Comparison of ENCODE assay signal across 11 mouse cellular contexts in genomic region chr7:79269866-79270265, GRCm38 (mm10). TPM values are rescaled to one million over a fixed set of nuclear protein-coding genes. Genes with fewer than 3 reads are reported as not detected.
DNase-seq lines count a peak whose midpoint lies in the region; ATAC-seq and TF ChIP-seq lines count a peak whose summit lies in the region.
"Had no signal": no experiment of that assay in that cellular context is flagged by ENCODE, and none has a peak within 500 bp of the region (broad histone marks: within the 10 kb centered on the region; RNA-seq: fewer than 3 reads in every experiment).

No protein-coding gene starts in this region.

- H3K4me2 ChIP-seq in liver, postnatal 0 days (ENCODE audit: low read depth, low read length): peak overlapping the region; percentile 46
- H3K4me2 ChIP-seq: midbrain, embryonic 15.5 days had no signal

- ATAC-seq in liver, postnatal 0 days: peak; percentile 21
- ATAC-seq in frontal cortex, adult (ENCODE audit: low TSS enrichment): no peak
- ATAC-seq: midbrain, embryonic 15.5 days had no signal

- no peaks in the 10 kb centered on the region for H3K27me3 ChIP-seq in MEL (ENCODE audit: control insufficient read depth in 1 of 2, insufficient read depth in 2 of 2, low read length in 2 of 2)
- H3K27me3 ChIP-seq in liver, postnatal 0 days (ENCODE audit: insufficient read depth, low read length): no peaks in the 10 kb centered on the region
- H3K27me3 ChIP-seq: midbrain, embryonic 15.5 days had no signal

- DNase-seq in adrenal gland, postnatal 36 days: peak; percentile 66 to 69
- no peak for DNase-seq in adrenal gland, postnatal 4 days (ENCODE audit: low spot score in 2 of 2)
- peak; percentile 87 for DNase-seq in MEL (ENCODE audit: low read depth, low spot score)
- DNase-seq in gastrocnemius, adult 8-10 months (ENCODE audit: low spot score in 2 of 2): peak; percentile 20 to 24
- no peak for DNase-seq in liver, postnatal 0 days
- no peak for DNase-seq in spleen, postnatal 14 days (ENCODE audit: low spot score in 2 of 2)
- DNase-seq in thymus, postnatal 10 days (ENCODE audit: low spot score in 2 of 2): no peak
- DNase-seq: cerebellum, postnatal 25 days; lung, adult 18-20 months had no signal

- TF ChIP-seq POLR2A in MEL (IDR thresholded peaks at IDR 0.05; ENCODE audit: control insufficient read depth in 1 of 2, insufficient read depth in 1 of 2, low read depth in 1 of 2, low read length in 2 of 2, poor library complexity in 1 of 2): peak in 1 of 2 experiments; percentile 18; a peak in 1 of 4 replicates

- peak; percentile 88 to 92 for TF ChIP-seq EP300 in MEL (IDR thresholded peaks at IDR 0.05; ENCODE audit: low read depth in 1 of 2, low read length in 2 of 2)
- TF ChIP-seq EP300 in liver, postnatal 0 days (IDR thresholded peaks at IDR 0.05; ENCODE audit: low read depth): peak; percentile 93

- H3K27ac ChIP-seq in MEL (ENCODE audit: control insufficient read depth, low read depth, low read length): peak overlapping the region; percentile 87
- H3K27ac ChIP-seq in liver, postnatal 0 days (ENCODE audit: low read depth): peak overlapping the region; percentile 78
- H3K27ac ChIP-seq: midbrain, embryonic 15.5 days had no signal

- no peaks in the 10 kb centered on the region for H3K9me3 ChIP-seq in MEL (replicated peaks; ENCODE audit: insufficient read depth, low read length)
- no peaks in the 10 kb centered on the region for H3K9me3 ChIP-seq in liver, postnatal 0 days (ENCODE audit: low read length)
- H3K9me3 ChIP-seq: midbrain, embryonic 15.5 days had no signal

- peak overlapping the region in 1 of 2 experiments; percentile 14; a peak in 1 of 4 replicates for H3K4me3 ChIP-seq in MEL (ENCODE audit: control insufficient read depth in 1 of 2, insufficient read depth in 1 of 2, low read depth in 2 of 2, low read length in 2 of 2)
- H3K4me3 ChIP-seq in liver, postnatal 0 days (ENCODE audit: low read depth, low read length): no peak overlapping the region
- H3K4me3 ChIP-seq: midbrain, embryonic 15.5 days had no signal

- no peak for TF ChIP-seq RAD21 in MEL (IDR thresholded peaks at IDR 0.05; ENCODE audit: low read depth, low read length)

- peak overlapping the region; percentile 47; the same call in 1 of the 2 replicates for H3K9ac ChIP-seq in MEL (ENCODE audit: control insufficient read depth, low read depth, low read length, poor library complexity, severe bottlenecking)
- H3K9ac ChIP-seq in liver, postnatal 0 days (replicated peaks): peak overlapping the region; percentile 45; the same call in 1 of the 2 replicates
- H3K9ac ChIP-seq: midbrain, embryonic 15.5 days had no signal

- no peak for TF ChIP-seq CTCF in MEL (IDR thresholded peaks at IDR 0.05 in 2 of 3, conservative IDR thresholded peaks at IDR 0.05 in 1 of 3; ENCODE audit: control insufficient read depth in 1 of 3, insufficient read depth in 1 of 3, low read depth in 2 of 3, low read length in 3 of 3, poor library complexity in 1 of 3, severe bottlenecking in 1 of 3)
- no peak for TF ChIP-seq CTCF in liver, postnatal 0 days (IDR thresholded peaks at IDR 0.05; ENCODE audit: low read depth)

- peaks cover 29 to 50% of the 10 kb centered on the region in 2 experiments for H3K4me1 ChIP-seq in MEL (ENCODE audit: control insufficient read depth in 1 of 2, insufficient read depth in 2 of 2, low read length in 2 of 2)
- peaks cover 60% of the 10 kb centered on the region for H3K4me1 ChIP-seq in liver, postnatal 0 days (ENCODE audit: insufficient read depth)

- WGBS in liver, postnatal 0 days (ENCODE audit: insufficient replicate concordance): 27% methylated on average over 1 of the region's 1 CpGs

- peaks cover 0 to 57% of the 10 kb centered on the region in 2 experiments; a peak in 2 of 4 replicates for H3K36me3 ChIP-seq in MEL (ENCODE audit: control insufficient read depth in 1 of 2, insufficient read depth in 2 of 2, low read length in 2 of 2)
- no peaks in the 10 kb centered on the region for H3K36me3 ChIP-seq in liver, postnatal 0 days (replicated peaks; ENCODE audit: insufficient read depth, low read length)
- H3K36me3 ChIP-seq: midbrain, embryonic 15.5 days had no signal

- H3K79me2 ChIP-seq in MEL (ENCODE audit: control insufficient read depth, insufficient read depth, low read length, poor library complexity): peaks cover 18% of the 10 kb centered on the region

TF ChIP-seq in MEL, 35 proteins besides CTCF, POLR2A, EP300 and RAD21:
- TF ChIP-seq GABPA (IDR thresholded peaks at IDR 0.05; ENCODE audit: low read depth, low read length) (peak; percentile 60; the same call in 1 of the 2 replicates), ELF1 (IDR thresholded peaks at IDR 0.05; ENCODE audit: low read depth, low read length) (no peak), TAL1 (IDR thresholded peaks at IDR 0.05; ENCODE audit: low read length) (peak; percentile 84), NRF1 (IDR thresholded peaks at IDR 0.05; ENCODE audit: insufficient read depth, low read depth, low read length, poor library complexity, severe bottlenecking) (no peak), MEF2A (IDR thresholded peaks at IDR 0.05; ENCODE audit: extremely low read depth, insufficient replicate concordance, low read depth, low read length, poor library complexity, severe bottlenecking) (no peak), ETS1 (IDR thresholded peaks at IDR 0.05; ENCODE audit: low read depth, low read length) (peak; percentile 83; the same call in 1 of the 2 replicates), ZNF384 (IDR thresholded peaks at IDR 0.05; ENCODE audit: low read depth, low read length) (no peak), USF1 (IDR thresholded peaks at IDR 0.05; ENCODE audit: low read depth, low read length) (0 out of 2 replicates have a peak, but pooled peaks have one; percentile 9), CHD2 (IDR thresholded peaks at IDR 0.05; ENCODE audit: low read length) (no peak), MAX (IDR thresholded peaks at IDR 0.05; ENCODE audit: low read length) (0 out of 2 replicates have a peak, but pooled peaks have one; percentile 4), E2F4 (IDR thresholded peaks at IDR 0.05; ENCODE audit: borderline replicate concordance, low read depth, low read length) (no peak), RCOR1 (IDR thresholded peaks at IDR 0.05; ENCODE audit: low read depth, low read length) (peak; percentile 75; the same call in 1 of the 2 replicates), MAFK (IDR thresholded peaks at IDR 0.05; ENCODE audit: borderline replicate concordance, low read depth, low read length) (peak; percentile 65; the same call in 1 of the 2 replicates), MYB (IDR thresholded peaks at IDR 0.05; ENCODE audit: low read depth, low read length) (peak; percentile 59), SMC3 (IDR thresholded peaks at IDR 0.05; ENCODE audit: low read depth, low read length) (no peak), POLR2AphosphoS5 (IDR thresholded peaks at IDR 0.05; ENCODE audit: borderline replicate concordance, low read depth, low read length) (no peak), KAT2A (conservative IDR thresholded peaks at IDR 0.05; ENCODE audit: low read depth, low read length) (no peak), JUND (IDR thresholded peaks at IDR 0.05; ENCODE audit: low read depth, low read length) (no peak), GATA1 (IDR thresholded peaks at IDR 0.05; ENCODE audit: low read depth, low read length) (peak; percentile 80), TBP (IDR thresholded peaks at IDR 0.05; ENCODE audit: low read depth, low read length) (no peak), BHLHE40 (IDR thresholded peaks at IDR 0.05; ENCODE audit: borderline replicate concordance, low read depth, low read length) (peak; percentile 60; the same call in 1 of the 2 replicates), TCF12 (IDR thresholded peaks at IDR 0.05; ENCODE audit: low read depth, low read length) (peak; percentile 85), SIN3A (IDR thresholded peaks at IDR 0.05; ENCODE audit: low read length) (peak; percentile 58), CHD1 (IDR thresholded peaks at IDR 0.05; ENCODE audit: low read depth, low read length) (no peak), MAZ (IDR thresholded peaks at IDR 0.05; ENCODE audit: low read depth, low read length) (no peak), USF2 (IDR thresholded peaks at IDR 0.05; ENCODE audit: borderline replicate concordance in 1 of 2, insufficient read depth in 1 of 2, low read depth in 1 of 2, low read length in 2 of 2) (no peak)

RNA-seq across cellular contexts. Expression of gene Abhd2, which starts 3.1 kb away (rescaled TPM):
- total RNA-seq in adrenal gland, postnatal 36 days (2021): 1,000 to 10,000 TPM; 1,294 to 1,382 TPM
- total RNA-seq in adrenal gland, postnatal 4 days (2021): 100 to 1,000 TPM; 382 to 406 TPM
- 13.6 and 13.7 TPM in 2 replicates for total RNA-seq in MEL (2012; rRNA removed)
- polyA plus RNA-seq in MEL (2012; ENCODE audit: insufficient read depth in 1 of 2, insufficient read length in 2 of 2, low read depth in 1 of 2, low replicate concordance in 2 of 2, missing spikeins in 1 of 2): 10 to 100 TPM in 1 of 2 experiments, not detected in 1; 32.0 TPM
- total RNA-seq in gastrocnemius, adult 8-10 months (2022): 1 to 10 TPM; 2.7 to 4.5 (median 4.0) TPM
- 38.2 and 49.3 TPM in 2 replicates for polyA plus RNA-seq in liver, postnatal 0 days (2015; fragmentation: Nextera tagmentation; extraction: Ambion mirVana)

Comparison
In these comparisons a context has a peak if more than half of its experiments do, and no peak if none do; other contexts are left out.
1. DNase-seq: peak in adrenal gland, postnatal 36 days (2 of 2), MEL (single experiment) and gastrocnemius, adult 8-10 months (2 of 2); none in adrenal gland, postnatal 4 days (0 of 2), liver, postnatal 0 days (single experiment), spleen, postnatal 14 days (0 of 2) and thymus, postnatal 10 days (0 of 2).
2. RNA of gene Abhd2, which starts 3.1 kb away (total RNA-seq): 1,294 to 1,382 TPM in adrenal gland, postnatal 36 days and 382 to 406 TPM in adrenal gland, postnatal 4 days; 13.6 to 13.7 TPM in MEL and 2.7 to 4.5 TPM in gastrocnemius, adult 8-10 months; every median in the first group is over 10 times any median in the second.